Mouse (Mus musculus) embryonic fibroblast, embryonic 13.5 days (primary cell): ENCODE results near the gene Gm21961. TPM values are rescaled to one million over a fixed set of nuclear protein-coding genes. Genes with fewer than 3 reads are reported as not detected.
"Not testable (repeated sequence)": the region's sequence is repeated elsewhere in the genome, so short reads cannot be mapped to it uniquely, and the experiment has no call there.

ENCODE experiments used
- H3K27ac ChIP-seq: 2 replicates; pipeline ENCODE4 v1.5.1; 2012; ENCODE audit warnings: low read length, control low read depth, inconsistent platforms; ENCODE audit not compliant: insufficient read depth
- H3K4me1 ChIP-seq: 2 replicates; pipeline ENCODE4 v1.6.1; 2011; ENCODE audit warnings: low read length; ENCODE audit not compliant: control insufficient read depth, insufficient read depth
- H3K4me3 ChIP-seq: 2 replicates; pipeline ENCODE4 v1.5.1; 2011; ENCODE audit warnings: mild to moderate bottlenecking, control low read depth, low read length; ENCODE audit not compliant: insufficient read depth
- CTCF ChIP-seq: IDR thresholded peaks from 2 replicates; pipeline ENCODE4 v1.5.1; 2011; ENCODE audit warnings: mild to moderate bottlenecking, control low read depth, low read length, moderate library complexity, borderline replicate concordance; ENCODE audit not compliant: insufficient read depth
- POLR2A ChIP-seq: IDR thresholded peaks from 2 replicates; pipeline ENCODE4 v1.6.1; 2011; ENCODE audit warnings: low read depth, mild to moderate bottlenecking, control low read depth, low read length, moderate library complexity
- polyA plus RNA-seq: library from polyadenylated mRNA; stranded (reverse); fragments of >200 nt; gene quantifications from 2 replicates; pipeline ENCODE4 v1.2.4, GENCODE M21; 2011; ENCODE audit warnings: low read depth; ENCODE audit not compliant: missing spikeins, insufficient read length

Gene Gm21961
- not detected in 2 replicates for polyA plus RNA-seq

GRCm38 (mm10) chr15:65014804-65015203 is at the start of gene Gm21961:
TSS of gene Gm21961 (minus strand) at chr15:65014904.
- Histone ChIP-seq H3K4me1 (no peaks in the 10 kb centered on the region), H3K4me3 (no peak within 1 kb of the TSS), H3K27ac (no peak within 1 kb of the TSS)
- no peak for TF ChIP-seq CTCF
- TF ChIP-seq POLR2A: no peak

GRCm38 (mm10) chr15:65041999-65042398 is 27.3 kb upstream of the Gm21961 start:
- no peak overlapping the region for H3K27ac ChIP-seq

GRCm38 (mm10) chr15:65039216-65039615 is 24.5 kb upstream of the Gm21961 start:
- H3K4me3 ChIP-seq, H3K27ac ChIP-seq, H3K4me1 ChIP-seq: not testable (repeated sequence)

More at GRCm38 (mm10) chr15:65041999-65042398, 27.3 kb upstream of the Gm21961 start:
- peaks cover 2% of the 10 kb centered on the region; the same call in 1 of the 2 replicates for H3K4me1 ChIP-seq
- no peak overlapping the region for H3K4me3 ChIP-seq
- no peak for TF ChIP-seq CTCF
- no peak for TF ChIP-seq POLR2A

GRCm38 (mm10) chr15:65017971-65018370 is 3.3 kb upstream of the Gm21961 start:
- Histone ChIP-seq H3K27ac (no peak overlapping the region), H3K4me1 (no peaks in the 10 kb centered on the region), H3K4me3 (no peak overlapping the region)
- TF ChIP-seq POLR2A: no peak
- TF ChIP-seq CTCF: no peak

DNA sequence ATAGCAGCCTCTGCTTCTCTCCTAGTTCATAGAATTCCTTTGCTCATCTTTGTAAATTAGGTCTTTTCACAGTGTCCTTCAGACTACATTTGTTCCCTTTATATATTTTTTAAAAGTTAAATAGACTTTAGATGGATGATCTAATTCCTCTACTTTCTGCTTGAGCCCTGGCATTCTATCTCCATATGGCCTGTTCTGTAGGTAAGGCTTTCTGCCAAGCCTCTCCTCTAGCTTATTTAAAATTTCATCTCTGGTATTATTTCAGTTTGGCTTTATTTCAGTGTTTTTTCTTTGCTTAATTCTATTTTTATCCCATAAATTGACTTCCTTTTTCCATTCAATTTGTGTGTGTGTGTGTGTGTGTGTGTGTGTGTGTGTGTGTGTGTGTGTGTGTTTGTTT is 8.5 kb downstream of the Gm21961 start:
- H3K4me1 ChIP-seq: no peaks in the 10 kb centered on the region
- no peak overlapping the region for H3K27ac ChIP-seq
- TF ChIP-seq POLR2A (no peak), CTCF (no peak)
- no peak overlapping the region for H3K4me3 ChIP-seq

GRCm38 (mm10) chr15:64994498-64994897 is 20.2 kb downstream of the Gm21961 start:
- H3K27ac ChIP-seq: no peak overlapping the region
- H3K4me1 ChIP-seq: no peaks in the 10 kb centered on the region
- no peak for TF ChIP-seq CTCF
- no peak for TF ChIP-seq POLR2A
- H3K4me3 ChIP-seq: no peak overlapping the region

DNA sequence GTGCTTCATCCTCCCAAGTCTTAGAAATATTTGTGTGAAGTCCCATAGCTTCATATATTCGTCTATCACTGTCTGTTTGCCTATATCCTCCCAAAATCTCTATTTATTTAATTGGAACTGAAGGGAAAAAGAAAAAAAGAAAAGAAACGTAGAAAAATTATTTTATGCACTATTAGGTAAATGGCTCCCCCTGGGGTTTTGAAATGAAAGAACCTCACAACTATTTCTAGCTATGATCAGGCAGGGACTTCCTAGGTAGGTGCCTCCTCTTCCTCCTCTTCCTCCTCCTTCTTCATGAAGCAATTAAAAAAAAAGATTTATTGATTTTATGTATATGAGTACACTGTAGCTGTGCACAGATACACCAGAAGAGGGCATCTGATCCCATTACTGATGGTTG is 34.7 kb downstream of the Gm21961 start:
- Histone ChIP-seq H3K4me3 (no peak overlapping the region), H3K4me1 (no peaks in the 10 kb centered on the region), H3K27ac (no peak overlapping the region)
- TF ChIP-seq POLR2A (no peak), CTCF (no peak)

DNA sequence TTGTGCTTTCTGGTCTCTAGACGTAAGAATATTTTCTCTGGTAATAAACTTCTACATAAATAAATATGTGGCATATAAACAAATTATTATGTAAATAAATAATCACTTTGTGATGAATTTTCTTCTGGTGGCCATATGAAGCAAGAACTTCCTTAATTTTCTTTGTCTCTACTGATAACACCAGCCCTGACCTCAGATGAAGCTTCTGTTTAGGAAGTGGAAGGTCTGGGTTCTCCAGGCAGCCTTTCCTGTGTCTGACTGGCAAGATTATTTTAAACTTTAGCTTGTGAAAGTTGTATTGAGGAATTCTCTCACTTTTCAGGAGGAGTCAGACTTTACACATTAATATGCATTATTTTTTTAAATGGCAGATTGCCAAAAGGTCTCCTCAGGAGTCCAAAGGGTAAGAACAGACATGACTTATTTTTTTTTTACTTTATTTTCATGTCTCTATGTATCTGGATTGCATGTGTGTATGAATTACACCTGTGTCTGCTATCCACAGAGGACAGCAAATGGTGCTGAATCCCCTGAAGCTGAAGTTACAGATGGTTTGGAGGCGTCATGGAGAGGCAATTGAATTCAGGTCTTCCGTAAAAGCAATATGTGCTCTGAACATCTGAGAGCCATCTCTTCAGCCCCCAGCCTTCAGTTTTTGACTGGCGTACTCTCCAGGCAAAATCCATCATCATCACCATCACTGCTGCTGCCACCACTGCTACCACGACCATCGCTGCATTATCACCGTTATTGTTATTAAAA is 38.5 kb downstream of the Gm21961 start:
- TF ChIP-seq CTCF (no peak), POLR2A (no peak)
- Histone ChIP-seq H3K27ac (no peak overlapping the region), H3K4me1 (no peaks in the 10 kb centered on the region), H3K4me3 (no peak overlapping the region)

Other genes with a start within 250 kb of the Gm21961 start
- not detected in 2 replicates for gene Gm21798, start 197.2 kb downstream of the Gm21961 start, polyA plus RNA-seq